Mouse (Mus musculus) frontal cortex, postnatal 25 days (tissue): ENCODE measurements around the gene Pitx3.
"Not testable (repeated sequence)": the region's sequence is repeated elsewhere in the genome, so short reads cannot be mapped to it uniquely, and the experiment has no call there.

Experiments
- DNase-seq, 2 experiments: peaks; one replicate each; pipeline ENCODE4 v3.0.0; 2022; ENCODE audit warnings: low spot score in 2 of 2

Pitx3 gene

DNA sequence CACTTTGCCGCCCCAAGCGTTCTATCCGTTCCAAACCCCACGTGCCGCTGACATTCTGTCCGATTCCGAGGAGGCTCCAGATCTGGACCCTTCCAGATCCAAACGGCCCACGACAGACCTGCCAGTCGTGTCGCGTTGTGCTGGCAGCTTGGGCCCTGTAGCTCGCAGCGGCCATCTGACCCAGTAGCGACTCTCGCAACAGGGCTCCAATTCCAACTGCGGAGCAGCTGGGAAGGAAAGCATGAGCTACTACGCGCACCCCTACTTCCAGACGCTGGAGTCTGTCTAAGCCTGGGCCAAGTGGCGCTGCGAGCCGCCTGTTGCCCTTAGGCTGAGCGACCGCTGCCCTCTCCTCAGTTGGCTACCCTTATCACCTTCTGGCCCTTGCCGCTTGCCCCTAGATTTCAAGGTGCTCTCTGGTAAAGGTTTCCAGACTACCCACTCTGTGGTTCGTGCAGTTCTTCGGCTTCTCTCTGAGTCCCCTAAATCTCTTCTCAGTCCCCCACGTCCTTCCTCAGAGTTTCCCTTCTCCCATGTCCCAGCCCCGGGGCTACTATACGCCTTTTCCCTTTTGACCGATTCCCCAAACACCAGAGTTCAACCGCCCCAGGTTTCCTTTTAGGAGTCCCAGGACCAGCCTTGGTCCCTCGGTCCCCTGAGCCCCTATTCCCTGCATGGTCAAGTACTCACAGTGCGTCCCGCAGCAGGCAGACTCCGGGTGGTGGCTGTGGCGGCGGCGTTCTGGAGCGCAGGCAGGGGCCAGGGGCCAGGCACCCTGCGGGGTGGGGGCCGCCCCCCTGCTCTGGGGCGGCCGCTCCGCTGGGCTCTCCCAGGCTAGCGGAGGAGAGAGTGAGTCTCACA, at the start of gene Pitx3:
Gene Pitx3, minus strand, starts transcription at position 816 of the 861 bp plus-strand sequence.
- DNase-seq, result no peak

DNA sequence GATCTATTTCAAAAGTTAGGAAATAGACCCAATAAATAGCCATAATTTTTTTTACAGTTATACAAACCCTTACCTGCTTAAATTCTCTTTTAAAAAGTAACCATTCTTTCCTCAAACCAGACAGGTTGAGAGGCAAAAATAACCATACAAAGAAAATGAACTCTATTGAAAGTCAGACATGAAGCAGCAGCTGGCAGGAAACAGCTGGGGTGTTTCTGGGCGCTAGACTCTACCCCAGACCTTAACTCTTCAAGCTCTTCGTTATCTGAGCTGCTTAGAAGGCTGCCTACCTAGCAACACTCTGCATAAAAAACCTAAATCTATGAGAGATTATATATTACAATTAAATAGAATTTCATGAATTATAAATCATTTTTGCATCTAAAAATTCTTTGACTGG, 39.1 kb upstream of the Pitx3 start:
- no peak for DNase-seq

DNA sequence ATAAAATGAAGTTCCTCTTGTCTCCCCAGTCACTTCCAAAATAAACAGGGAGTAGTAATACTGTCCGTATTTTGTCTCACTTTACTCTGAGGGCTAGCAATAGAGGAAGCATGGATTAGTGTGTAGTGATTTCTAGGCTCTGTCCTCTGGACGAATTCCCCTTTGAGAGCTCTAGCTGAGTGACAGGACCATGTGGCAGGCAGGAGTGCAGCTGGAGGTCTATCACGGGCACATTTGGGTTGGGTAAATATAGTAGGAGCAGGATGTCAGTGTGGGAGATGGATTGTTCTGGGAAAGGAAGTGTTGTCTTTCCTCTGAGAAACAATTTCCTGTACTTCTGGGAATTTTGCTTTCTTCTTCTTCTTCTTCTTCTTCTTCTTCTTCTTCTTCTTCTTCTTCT, 38.5 kb upstream of the Pitx3 start:
- no peak for DNase-seq

DNA sequence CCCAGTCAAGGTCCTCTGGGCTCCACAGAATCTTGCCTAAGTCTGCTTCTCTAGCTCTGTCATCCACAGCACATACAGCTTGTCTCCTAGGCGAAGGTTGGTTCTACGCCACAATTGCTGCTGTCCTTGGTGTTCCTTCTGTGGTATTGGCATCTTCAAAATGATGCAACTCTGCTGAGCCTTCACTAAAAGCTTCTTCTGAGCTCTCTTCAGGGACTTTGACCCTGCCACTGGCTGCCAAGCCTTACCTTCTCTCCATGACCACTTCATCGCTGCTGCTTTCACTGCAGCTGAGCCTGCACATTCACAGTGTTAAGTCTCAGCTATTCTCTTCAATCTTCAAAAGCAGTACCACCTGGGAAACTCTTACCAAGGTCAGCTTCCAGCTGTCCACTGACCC, 34.1 kb upstream of the Pitx3 start:
- no peak for DNase-seq

DNA sequence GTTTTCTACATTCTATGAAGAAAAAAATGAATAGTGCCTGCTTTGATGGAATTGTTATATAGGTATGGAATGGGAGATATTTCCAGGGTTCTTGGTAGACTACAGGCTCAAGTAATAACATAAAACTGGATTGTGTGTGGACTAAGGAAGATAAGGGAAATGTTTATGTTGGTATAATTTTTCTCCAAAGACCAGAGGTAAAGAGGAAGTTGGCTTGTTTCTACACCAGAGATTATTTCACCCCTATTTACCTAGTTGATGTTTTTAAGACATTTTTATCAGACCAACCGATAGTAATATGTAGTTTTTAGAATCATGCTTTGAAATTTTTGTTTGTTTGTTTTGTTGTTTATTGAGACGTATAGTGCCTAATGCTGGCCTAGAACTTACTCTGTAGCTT, 32.1 kb upstream of the Pitx3 start:
- DNase-seq, result no peak

DNA sequence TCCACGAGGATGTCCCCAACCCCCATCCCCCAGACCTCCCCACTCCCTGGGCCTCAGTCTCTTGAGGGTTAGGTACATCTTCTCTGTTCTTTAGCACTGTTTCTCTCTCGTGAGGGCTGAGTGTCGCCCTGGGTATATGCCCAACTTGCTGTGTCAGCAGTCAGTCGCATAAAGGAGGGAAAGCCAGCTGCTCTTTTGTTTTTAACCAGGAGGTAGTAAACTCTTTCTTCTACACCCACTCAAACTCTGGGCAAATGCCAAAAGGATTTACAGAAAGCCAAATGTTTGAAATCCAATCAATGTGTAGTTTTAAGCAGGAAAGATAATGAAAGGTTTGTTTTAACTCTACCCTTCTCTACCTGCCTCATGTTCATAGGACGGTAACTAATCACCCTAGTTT, 28.9 kb upstream of the Pitx3 start:
- DNase-seq, result no peak

DNA sequence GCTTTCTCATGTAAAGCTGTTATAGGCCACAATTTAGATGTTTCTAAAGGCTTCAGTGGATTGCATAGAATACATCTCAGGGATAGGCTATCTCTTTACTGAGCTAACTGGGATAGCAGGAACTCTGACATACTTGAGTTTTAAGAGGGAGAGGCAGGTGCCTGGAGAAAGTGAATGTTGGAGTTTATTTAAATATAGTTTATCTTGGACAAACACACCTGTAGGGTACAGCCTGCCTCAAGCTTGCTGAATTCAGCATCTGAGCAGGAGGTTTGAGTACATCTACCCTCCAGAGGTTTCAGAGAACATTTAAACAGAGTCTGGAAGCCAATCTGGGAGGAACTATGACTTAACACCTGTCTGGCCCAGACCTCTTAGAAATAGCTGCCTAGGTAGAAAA, 27.0 kb upstream of the Pitx3 start:
- no peak for DNase-seq

DNA sequence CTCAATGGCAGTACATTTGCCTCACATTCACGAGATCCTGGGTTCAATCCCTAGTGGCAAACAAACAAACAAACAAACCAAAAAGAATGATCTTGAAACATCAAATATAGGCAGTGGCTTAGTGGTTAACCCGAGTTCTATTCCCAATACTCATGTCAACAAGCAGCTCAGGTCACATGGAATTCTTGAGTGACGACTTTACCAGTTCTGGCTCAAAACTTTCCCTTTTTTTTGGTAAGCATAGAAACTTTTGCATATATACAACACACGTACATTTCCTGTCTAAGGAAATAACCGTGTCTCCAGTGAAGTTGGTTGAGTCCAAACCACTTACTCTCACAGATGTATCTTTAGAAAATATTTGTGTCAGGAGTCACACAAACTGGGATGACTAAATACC, 24.4 kb upstream of the Pitx3 start:
- no peak for DNase-seq

DNA sequence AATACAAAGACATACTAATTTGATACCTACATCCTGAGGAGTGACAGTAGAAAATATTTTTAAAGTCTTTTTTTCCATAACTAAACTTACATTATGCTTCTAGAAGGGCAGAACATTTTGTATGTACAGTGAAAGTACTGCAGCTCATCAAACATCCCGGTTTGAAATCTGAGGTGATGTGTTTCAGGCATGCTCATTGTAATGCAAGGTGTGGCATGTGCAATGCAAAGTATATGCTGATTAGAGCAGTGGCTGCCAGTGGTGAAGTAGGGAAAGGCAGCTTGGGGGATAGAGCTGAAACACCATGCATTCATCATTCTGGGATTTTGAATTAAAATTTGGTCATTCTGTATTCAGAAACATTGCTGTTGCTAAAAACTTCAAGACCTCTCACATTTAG, 21.8 kb upstream of the Pitx3 start:
- no peak for DNase-seq

DNA sequence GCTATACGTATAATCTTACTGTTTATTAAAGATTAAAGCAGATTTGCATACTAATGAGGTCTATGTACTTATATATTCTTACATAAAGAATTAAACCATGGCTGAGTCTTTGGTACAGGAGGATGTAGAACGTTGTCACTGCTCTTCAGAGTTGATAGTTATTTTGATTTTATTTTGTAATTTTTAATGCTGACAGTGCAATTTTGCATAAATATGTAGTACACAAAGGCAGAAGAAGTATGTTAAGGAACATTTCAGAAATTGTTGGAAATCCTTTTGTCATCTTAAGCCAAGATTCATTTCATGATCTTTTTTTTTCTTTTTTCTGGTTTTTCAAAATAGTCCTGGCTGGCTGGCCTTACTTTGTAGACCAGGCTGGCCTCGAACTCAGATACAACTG, 21.3 kb upstream of the Pitx3 start:
- no peak for DNase-seq

DNA sequence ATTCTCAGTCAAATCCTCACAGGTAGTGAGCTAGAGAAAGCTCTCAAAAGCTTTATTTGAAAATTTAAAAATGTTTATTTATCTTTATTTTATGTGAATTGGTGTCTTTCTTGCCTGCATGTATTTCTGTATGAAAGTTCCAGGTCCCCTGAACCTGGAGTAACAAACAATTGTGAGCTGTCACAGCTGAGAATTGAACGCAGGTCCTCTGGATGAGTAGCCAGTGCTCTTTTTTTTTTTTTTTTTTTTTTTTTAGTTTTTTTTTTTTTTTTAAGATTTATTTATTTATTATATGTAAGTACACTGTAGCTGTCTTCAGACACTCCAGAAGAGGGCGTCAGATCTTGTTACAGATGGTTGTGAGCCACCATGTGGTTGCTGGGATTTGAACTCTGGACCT, 19.0 kb upstream of the Pitx3 start:
- DNase-seq, result not testable (repeated sequence)

DNA sequence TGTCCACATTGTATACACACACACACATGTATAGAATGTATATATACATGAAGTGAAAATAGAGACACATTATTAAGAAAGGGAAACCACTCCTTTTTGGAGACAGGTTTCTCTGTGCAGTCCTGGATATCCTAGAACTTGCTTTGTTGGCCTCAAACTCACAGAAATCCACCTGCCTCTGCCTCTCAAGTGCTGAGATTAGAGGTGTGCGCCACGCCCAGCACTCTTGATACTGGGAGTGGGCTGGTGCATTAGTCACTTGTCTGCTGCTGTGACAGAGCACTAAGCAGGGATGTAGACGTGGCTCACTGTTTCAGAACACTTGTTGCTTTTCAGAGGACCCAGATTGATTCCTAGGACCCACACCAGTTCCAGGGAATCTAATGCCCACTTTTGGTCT, 17.8 kb upstream of the Pitx3 start:
- no peak for DNase-seq

DNA sequence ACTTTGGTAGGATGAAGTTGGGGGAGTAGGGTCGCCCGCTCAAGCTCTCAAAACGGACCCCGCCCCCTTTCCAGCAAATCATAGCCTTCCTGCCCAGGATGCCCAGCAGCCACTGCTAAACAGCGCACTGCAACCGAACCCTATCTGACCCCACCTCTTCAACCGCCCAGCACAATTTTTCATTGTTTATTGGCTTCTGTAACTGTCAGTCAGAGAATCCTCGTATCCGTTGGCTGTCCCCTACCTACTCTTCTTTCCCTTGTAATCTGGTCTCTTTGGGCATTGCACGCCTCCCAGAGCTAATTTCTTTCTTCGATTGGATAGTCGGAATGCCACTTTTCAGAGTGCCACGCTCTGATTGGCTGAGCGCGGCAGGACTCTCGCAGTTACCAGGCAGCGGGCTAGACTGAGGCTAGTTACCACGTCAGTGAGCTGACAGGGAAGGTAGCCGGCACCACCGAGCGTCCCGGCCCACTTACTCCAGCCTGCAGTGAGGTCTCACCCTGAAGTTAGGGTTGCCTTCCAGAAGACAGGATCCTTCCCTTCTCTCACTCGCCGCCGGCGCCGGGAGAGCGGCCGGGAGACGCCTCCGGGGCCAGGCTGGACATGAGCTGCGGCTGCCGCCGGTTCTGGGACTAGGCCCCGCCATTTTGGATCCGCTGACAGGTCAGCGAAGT, 4.1 kb upstream of the Pitx3 start, which contains the start of gene Gbf1:
Gene Gbf1, plus strand, starts transcription at position 383 of the 677 bp plus-strand sequence.
- DNase-seq, result peak; percentile 89 to 90

DNA sequence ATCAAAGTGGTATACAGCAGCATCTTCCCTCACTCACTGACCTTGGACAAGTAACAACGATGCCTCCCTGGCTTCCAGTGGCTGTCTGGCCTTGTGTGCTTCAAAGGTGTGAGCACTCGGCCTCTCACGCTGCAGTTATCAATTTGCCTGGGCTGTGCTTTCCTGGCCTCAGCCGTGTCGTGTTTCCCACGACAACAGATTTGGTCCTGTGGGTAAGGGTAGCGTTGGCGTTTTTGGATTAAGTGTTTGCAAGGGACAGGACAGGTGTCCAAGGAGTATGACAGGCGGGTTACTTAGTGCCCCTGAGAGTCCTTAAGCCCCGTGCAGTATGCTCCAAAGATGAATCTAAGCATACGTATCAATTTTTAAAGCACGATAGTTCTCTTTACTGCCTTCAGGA, 965 bp upstream of the Pitx3 start:
- DNase-seq, result no peak

DNA sequence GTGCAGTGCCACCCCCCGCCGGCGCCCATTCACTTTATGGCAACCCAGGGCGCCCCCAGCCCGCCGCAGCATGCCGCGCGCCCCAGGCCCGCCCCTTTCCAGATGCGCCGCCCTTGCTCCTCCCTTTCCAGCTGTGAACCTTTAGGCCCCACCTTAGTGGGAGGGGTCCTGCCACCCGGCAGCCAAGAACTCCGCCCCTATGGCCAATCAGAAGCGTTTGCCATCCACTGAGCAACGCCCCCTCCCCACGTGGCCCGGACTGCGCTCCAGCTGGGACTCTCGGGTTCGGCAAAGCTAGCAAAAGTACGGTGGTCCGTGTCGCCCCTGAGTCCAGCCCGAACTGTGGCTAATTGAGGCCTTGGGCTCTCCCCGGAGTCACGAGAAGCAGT, 240 bp upstream of the Pitx3 start:
- DNase-seq, result peak in 1 of 2 experiments; percentile 19

DNA sequence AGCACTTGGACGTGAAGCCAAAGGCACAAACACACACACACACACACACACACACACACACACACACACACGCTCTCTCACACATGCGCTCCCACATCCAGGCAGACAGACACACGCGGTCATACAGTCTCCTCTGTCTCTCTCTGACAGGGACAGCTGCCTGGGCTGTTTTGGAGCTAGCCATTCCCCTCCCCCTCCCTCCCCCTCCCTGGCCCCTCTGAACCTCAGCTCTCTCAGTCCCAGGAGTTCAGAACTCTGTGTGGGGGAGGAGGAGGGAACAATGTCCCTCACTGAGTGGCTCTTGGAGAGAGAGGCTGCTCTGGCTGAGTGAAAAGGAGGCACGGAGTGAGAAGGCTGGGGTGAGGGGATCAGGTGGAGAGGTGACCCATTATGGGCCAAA, 7.0 kb downstream of the Pitx3 start:
- DNase-seq, result no peak

DNA sequence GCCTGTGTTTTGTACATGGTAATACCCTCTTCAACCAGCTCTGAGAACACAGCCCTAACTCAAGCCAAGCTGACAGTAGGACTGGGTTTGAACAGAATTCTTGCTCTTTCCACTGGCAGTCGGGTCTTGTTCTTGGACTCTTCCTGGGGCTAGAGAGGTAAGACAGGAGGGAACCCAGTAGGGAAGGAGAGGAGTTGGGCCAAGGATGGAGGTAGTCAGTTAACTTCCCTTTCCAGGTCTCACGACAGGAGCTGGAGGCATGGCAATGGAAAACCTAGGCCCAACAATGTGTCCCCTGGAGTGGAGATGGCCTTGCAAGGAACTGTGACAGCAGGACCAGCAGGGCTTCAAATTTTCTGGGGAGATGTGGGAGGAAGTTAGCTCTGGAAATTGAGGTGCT, 7.8 kb downstream of the Pitx3 start:
- DNase-seq, result no peak

DNA sequence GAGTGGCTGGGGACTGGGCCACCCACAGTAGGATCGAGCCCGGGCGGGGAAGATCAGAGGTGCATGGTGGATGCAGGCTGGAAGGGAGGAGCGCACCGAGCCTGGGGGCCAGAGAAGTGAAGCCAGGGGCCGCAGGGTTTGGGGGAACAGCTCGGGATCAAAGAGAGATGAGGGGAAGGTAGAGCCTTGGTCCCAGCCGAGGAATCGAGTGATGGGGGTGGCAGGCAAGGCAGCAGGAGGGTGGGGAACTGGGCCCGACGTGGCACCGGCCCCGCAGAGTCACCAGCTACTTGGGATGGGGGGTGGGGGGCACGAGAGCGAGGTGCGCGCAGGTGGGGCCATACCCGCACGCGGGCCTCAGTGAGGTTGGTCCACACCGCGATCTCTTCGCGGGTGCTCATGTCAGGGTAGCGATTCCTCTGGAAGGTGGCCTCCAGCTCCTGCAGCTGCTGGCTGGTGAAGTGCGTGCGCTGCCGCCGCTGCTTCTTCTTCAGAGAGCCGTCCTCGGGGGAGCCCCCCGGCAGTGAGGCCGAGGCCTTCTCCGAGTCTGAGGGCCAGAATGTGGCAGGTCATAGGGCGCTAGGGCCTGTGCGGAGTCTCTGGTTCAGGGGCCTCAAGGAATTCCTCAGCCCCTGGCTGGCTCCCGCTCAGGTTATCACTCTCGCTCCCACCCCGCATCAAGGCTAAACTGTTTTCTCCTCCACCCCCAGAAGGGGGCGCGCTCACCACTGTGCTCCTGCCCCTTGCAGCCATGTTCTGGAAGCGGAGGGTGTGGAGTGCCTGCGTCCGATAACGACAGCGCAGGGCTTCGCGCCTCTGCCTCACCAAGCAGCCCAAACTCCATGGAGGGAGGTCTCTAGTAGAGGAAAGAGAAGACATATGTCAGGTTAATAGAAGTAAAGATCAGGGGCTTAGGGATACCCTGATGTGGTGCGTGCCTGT, 11.2 kb downstream of the Pitx3 start:
- peak; percentile 31 to 45 for DNase-seq

DNA sequence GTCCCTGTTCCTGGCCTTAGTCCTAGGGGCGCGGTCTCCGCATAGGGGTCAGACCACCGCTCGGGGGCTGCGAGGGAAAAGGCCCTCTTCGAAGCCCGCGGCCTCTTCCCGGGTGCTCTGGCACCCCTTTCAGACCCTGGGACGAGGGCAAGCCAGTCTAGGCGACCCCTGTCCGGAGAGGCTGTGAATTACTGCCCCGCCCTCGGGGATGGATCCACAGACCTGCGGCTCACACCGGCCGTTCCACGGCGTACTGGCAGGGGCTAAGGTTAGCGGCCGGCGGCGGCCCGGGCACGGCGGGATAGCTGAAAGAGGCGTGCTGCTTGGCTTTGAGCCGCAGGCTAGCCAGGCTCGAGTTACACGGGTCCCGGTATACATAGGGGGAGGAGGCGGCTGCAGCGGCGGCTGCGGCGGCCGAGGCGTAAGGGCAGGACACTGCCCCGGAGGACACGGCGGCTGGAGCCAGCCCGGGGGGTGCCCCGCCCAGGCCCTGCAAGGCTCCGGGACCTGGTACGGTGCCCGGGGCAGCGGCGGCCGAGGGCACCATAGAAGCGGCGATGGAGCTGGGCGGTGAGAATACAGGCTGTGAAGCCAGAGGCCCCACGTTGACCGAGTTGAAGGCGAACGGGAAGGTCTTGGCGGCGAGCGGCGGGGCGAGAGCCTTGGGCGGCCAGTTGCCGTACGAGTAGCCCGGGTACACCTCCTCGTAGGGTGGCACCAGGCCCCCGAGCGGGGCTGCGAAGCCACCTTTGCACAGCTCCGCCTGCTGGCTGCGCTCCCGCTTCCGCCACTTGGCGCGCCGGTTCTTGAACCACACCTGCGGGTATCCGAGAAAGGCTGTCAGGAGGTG, 12.1 kb downstream of the Pitx3 start:
- no peak for DNase-seq

DNA sequence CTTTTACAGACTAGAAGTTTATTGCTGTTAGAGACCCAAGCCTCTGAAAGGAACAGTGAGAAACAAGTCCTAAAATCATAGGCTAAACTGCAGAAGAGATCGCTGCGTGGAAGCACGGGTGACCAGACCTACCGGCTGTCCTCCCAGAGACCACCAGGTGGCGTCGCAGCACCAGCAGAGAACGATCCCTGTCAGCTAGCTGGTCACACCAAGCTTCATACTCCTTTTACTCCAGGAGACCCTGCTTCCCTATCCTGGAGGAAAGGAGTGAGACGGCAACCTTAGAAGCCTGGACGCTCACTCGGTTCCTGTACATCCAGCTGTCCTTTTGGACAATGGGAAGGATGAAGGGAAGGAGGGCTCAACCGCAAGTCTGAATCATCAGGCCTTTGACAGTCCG, 12.8 kb downstream of the Pitx3 start:
- peak; percentile 93 for DNase-seq

DNA sequence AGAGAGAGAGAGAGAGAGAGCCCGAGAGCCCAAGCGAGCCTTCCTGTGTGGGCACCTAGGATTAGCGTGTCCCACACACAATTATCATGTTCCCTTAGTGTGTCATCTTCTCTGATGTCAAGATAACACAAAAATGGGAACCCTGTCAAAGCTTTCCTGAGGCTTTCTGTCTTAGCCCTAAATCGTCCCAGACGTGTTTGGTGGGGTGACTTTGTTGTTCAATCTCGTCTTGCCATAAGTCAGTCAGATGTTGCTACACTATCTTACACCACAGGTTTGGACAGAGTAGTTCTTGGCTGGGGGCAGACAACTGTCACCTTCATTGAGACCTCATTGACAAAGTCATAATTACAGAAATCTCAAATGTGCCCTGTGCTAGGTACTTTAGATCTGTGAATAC, 15.5 kb downstream of the Pitx3 start:
- DNase-seq, result no peak
